Mouse (Mus musculus): ENCODE results near the gene Zcchc7. TPM values are rescaled to one million over a fixed set of nuclear protein-coding genes. Genes with fewer than 3 reads are reported as not detected.

Gene Zcchc7
- polyA plus RNA-seq, 1 experiment from 2014 or later, result 36.1 TPM

DNA sequence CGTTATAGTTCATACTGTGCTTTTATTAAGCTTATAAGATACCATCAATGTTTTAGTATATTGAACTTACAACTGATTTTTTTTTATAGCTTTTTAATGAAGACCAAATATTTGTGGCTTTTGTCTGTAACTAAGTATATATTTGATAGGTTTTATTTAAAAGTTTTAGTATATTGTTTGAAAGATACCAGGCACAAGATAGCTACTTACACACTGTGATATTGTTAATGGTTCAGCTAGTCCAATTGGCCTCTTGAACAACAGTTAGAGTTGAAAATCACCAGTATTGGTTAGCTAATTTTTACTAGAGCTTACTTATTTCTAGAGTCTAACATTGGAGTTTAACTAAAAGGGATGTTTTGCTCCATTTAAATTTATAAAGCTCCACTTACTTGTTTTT is 25.8 kb downstream of the Zcchc7 start:
- Histone ChIP-seq H3K36me3 (ENCODE audit: control insufficient read depth, insufficient read depth, low read length) (no peaks in the 10 kb centered on the region), H3K9me3 (ENCODE audit: control insufficient read depth, low read length) (no peaks in the 10 kb centered on the region), H3K4me2 (ENCODE audit: low read length) (no peak overlapping the region), H3K9ac (ENCODE audit: low read depth, low read length) (no peak overlapping the region), H3K27me3 (replicated peaks; ENCODE audit: control insufficient read depth, insufficient read depth, low read length) (no peaks in the 10 kb centered on the region), H3K4me3 (ENCODE audit: low read length) (no peak overlapping the region), H3K4me1 (ENCODE audit: control insufficient read depth, insufficient read depth, low read depth, low read length) (no peaks in the 10 kb centered on the region), H3K27ac (ENCODE audit: low read depth, low read length) (no peak overlapping the region)
- 79% methylated on average over 1 of the region's 1 CpGs for WGBS
- no peak for ATAC-seq

GRCm38 (mm10) chr4:44783566-44784292 is 28.1 kb downstream of the Zcchc7 start:
- no peak overlapping the region for H3K27ac ChIP-seq (ENCODE audit: low read depth, low read length)
- H3K4me3 ChIP-seq (ENCODE audit: low read length), result no peak overlapping the region
- no peak overlapping the region for H3K9ac ChIP-seq (ENCODE audit: low read depth, low read length)
- WGBS, result 18% methylated on average over 6 of the region's 6 CpGs
- no peak for ATAC-seq
- H3K4me2 ChIP-seq (ENCODE audit: low read length), result no peak overlapping the region
- H3K27me3 ChIP-seq (replicated peaks; ENCODE audit: control insufficient read depth, insufficient read depth, low read length), result no peaks in the 10 kb centered on the region
- no peaks in the 10 kb centered on the region for H3K4me1 ChIP-seq (ENCODE audit: control insufficient read depth, insufficient read depth, low read depth, low read length)
- no peaks in the 10 kb centered on the region for H3K36me3 ChIP-seq (ENCODE audit: control insufficient read depth, insufficient read depth, low read length)
- no peaks in the 10 kb centered on the region for H3K9me3 ChIP-seq (ENCODE audit: control insufficient read depth, low read length)

- Histone ChIP-seq H3K4me3 (ENCODE audit: low read length) (no peak overlapping the region), H3K9ac (ENCODE audit: low read depth, low read length) (no peak overlapping the region), H3K4me2 (ENCODE audit: low read length) (no peak overlapping the region), H3K9me3 (ENCODE audit: control insufficient read depth, low read length) (no peaks in the 10 kb centered on the region), H3K4me1 (ENCODE audit: control insufficient read depth, insufficient read depth, low read depth, low read length) (no peaks in the 10 kb centered on the region), H3K27me3 (replicated peaks; ENCODE audit: control insufficient read depth, insufficient read depth, low read length) (no peaks in the 10 kb centered on the region), H3K27ac (ENCODE audit: low read depth, low read length) (no peak overlapping the region), H3K36me3 (ENCODE audit: control insufficient read depth, insufficient read depth, low read length) (no peaks in the 10 kb centered on the region)
- no peak for ATAC-seq
- 95% methylated on average over 1 of the region's 1 CpGs for WGBS
Measured at GRCm38 (mm10) chr4:44812855-44813254, 57.2 kb downstream of the Zcchc7 start.

GRCm38 (mm10) chr4:44813770-44814169 is 58.1 kb downstream of the Zcchc7 start:
- H3K27me3 ChIP-seq (replicated peaks; ENCODE audit: control insufficient read depth, insufficient read depth, low read length), result no peaks in the 10 kb centered on the region
- 71% methylated on average over 4 of the region's 4 CpGs for WGBS
- no peak overlapping the region for H3K9ac ChIP-seq (ENCODE audit: low read depth, low read length)
- no peaks in the 10 kb centered on the region for H3K36me3 ChIP-seq (ENCODE audit: control insufficient read depth, insufficient read depth, low read length)
- no peak for ATAC-seq
- H3K9me3 ChIP-seq (ENCODE audit: control insufficient read depth, low read length), result no peaks in the 10 kb centered on the region
- no peak overlapping the region for H3K4me2 ChIP-seq (ENCODE audit: low read length)
- H3K27ac ChIP-seq (ENCODE audit: low read depth, low read length), result no peak overlapping the region
- H3K4me3 ChIP-seq (ENCODE audit: low read length), result no peak overlapping the region
- no peaks in the 10 kb centered on the region for H3K4me1 ChIP-seq (ENCODE audit: control insufficient read depth, insufficient read depth, low read depth, low read length)

- Histone ChIP-seq H3K4me2 (ENCODE audit: low read length) (no peak overlapping the region), H3K9me3 (ENCODE audit: control insufficient read depth, low read length) (no peaks in the 10 kb centered on the region), H3K4me3 (ENCODE audit: low read length) (no peak overlapping the region), H3K27ac (ENCODE audit: low read depth, low read length) (no peak overlapping the region), H3K27me3 (replicated peaks; ENCODE audit: control insufficient read depth, insufficient read depth, low read length) (no peaks in the 10 kb centered on the region), H3K36me3 (ENCODE audit: control insufficient read depth, insufficient read depth, low read length) (no peaks in the 10 kb centered on the region), H3K4me1 (ENCODE audit: control insufficient read depth, insufficient read depth, low read depth, low read length) (no peaks in the 10 kb centered on the region), H3K9ac (ENCODE audit: low read depth, low read length) (no peak overlapping the region)
- no peak for ATAC-seq
- 88% methylated on average over 7 of the region's 7 CpGs for WGBS
Measured at GRCm38 (mm10) chr4:44816584-44816983, 60.9 kb downstream of the Zcchc7 start.

GRCm38 (mm10) chr4:44830609-44831008 is 74.9 kb downstream of the Zcchc7 start:
- no peaks in the 10 kb centered on the region for H3K4me1 ChIP-seq (ENCODE audit: control insufficient read depth, insufficient read depth, low read depth, low read length)
- no peak overlapping the region for H3K9ac ChIP-seq (ENCODE audit: low read depth, low read length)
- no peak overlapping the region for H3K27ac ChIP-seq (ENCODE audit: low read depth, low read length)
- 51% methylated on average over 3 of the region's 3 CpGs for WGBS
- no peaks in the 10 kb centered on the region for H3K36me3 ChIP-seq (ENCODE audit: control insufficient read depth, insufficient read depth, low read length)
- H3K27me3 ChIP-seq (replicated peaks; ENCODE audit: control insufficient read depth, insufficient read depth, low read length), result no peaks in the 10 kb centered on the region
- no peak overlapping the region for H3K4me2 ChIP-seq (ENCODE audit: low read length)
- no peak for ATAC-seq
- H3K4me3 ChIP-seq (ENCODE audit: low read length), result no peak overlapping the region
- no peaks in the 10 kb centered on the region for H3K9me3 ChIP-seq (ENCODE audit: control insufficient read depth, low read length)

- no peak overlapping the region for H3K27ac ChIP-seq (ENCODE audit: low read depth, low read length)
- H3K27me3 ChIP-seq (replicated peaks; ENCODE audit: control insufficient read depth, insufficient read depth, low read length), result no peaks in the 10 kb centered on the region
- H3K4me3 ChIP-seq (ENCODE audit: low read length), result no peak overlapping the region
- no peak overlapping the region for H3K4me2 ChIP-seq (ENCODE audit: low read length)
- ATAC-seq, result peak; percentile 48; the same call in 1 of the 2 replicates
- H3K9me3 ChIP-seq (ENCODE audit: control insufficient read depth, low read length), result no peaks in the 10 kb centered on the region
- H3K36me3 ChIP-seq (ENCODE audit: control insufficient read depth, insufficient read depth, low read length), result no peaks in the 10 kb centered on the region
- 15% methylated on average over 6 of the region's 6 CpGs for WGBS
- no peaks in the 10 kb centered on the region for H3K4me1 ChIP-seq (ENCODE audit: control insufficient read depth, insufficient read depth, low read depth, low read length)
- no peak overlapping the region for H3K9ac ChIP-seq (ENCODE audit: low read depth, low read length)
Measured at GRCm38 (mm10) chr4:44851835-44852251, 96.2 kb downstream of the Zcchc7 start.

DNA sequence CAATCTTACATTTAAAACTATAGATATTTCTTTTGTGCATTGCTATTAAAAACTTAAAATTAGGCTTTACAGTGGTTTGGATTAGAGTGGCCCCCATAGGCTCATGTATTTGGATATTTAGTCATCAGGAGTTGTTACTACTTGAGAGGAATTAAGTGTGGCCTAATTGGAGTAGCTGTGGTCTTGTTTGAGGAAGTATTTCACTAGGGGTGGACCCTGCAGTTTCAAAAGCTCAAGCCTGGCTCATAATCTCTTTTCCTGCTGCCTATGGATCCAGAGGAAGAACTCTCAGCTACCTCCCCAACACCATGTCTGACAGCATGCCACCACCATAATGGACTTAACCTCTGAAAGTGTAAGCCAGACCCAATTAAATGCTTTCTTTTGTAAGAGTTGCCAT is 115.9 kb downstream of the Zcchc7 start:
- H3K4me1 ChIP-seq (ENCODE audit: control insufficient read depth, insufficient read depth, low read depth, low read length), result no peaks in the 10 kb centered on the region
- no peak overlapping the region for H3K27ac ChIP-seq (ENCODE audit: low read depth, low read length)
- H3K4me2 ChIP-seq (ENCODE audit: low read length), result no peak overlapping the region
- no peaks in the 10 kb centered on the region for H3K36me3 ChIP-seq (ENCODE audit: control insufficient read depth, insufficient read depth, low read length)
- no peaks in the 10 kb centered on the region for H3K9me3 ChIP-seq (ENCODE audit: control insufficient read depth, low read length)
- H3K27me3 ChIP-seq (replicated peaks; ENCODE audit: control insufficient read depth, insufficient read depth, low read length), result no peaks in the 10 kb centered on the region
- ATAC-seq, result no peak
- no peak overlapping the region for H3K9ac ChIP-seq (ENCODE audit: low read depth, low read length)
- H3K4me3 ChIP-seq (ENCODE audit: low read length), result no peak overlapping the region

DNA sequence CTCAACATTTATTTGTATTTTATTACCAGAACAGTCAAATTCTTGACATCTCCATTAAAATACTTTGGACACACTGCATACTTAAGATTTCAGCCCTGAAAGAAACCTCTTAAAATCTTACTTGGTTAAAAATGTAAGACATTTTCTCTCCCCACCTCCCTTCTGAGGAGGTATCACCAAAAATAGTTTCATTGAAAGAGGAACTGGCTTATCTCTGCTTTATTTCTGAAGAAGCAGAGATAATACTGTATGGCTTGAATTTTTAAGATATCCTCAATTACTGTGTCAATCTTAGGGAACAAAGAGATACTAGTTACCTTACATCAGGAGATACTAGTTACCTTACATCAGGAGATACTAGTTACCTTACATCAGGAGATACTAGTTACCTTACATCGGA is 116.4 kb downstream of the Zcchc7 start:
- 94% methylated on average over 1 of the region's 1 CpGs for WGBS
- Histone ChIP-seq H3K27ac (ENCODE audit: low read depth, low read length) (no peak overlapping the region), H3K4me2 (ENCODE audit: low read length) (no peak overlapping the region), H3K4me1 (ENCODE audit: control insufficient read depth, insufficient read depth, low read depth, low read length) (no peaks in the 10 kb centered on the region), H3K9me3 (ENCODE audit: control insufficient read depth, low read length) (no peaks in the 10 kb centered on the region), H3K9ac (ENCODE audit: low read depth, low read length) (no peak overlapping the region), H3K36me3 (ENCODE audit: control insufficient read depth, insufficient read depth, low read length) (no peaks in the 10 kb centered on the region), H3K27me3 (replicated peaks; ENCODE audit: control insufficient read depth, insufficient read depth, low read length) (no peaks in the 10 kb centered on the region), H3K4me3 (ENCODE audit: low read length) (no peak overlapping the region)
- ATAC-seq, result no peak
